Mouse (Mus musculus) liver, embryonic 14.5 days (tissue): ENCODE data around the gene Bri3bp. TPM values are rescaled to one million over a fixed set of nuclear protein-coding genes. Genes with fewer than 3 reads are reported as not detected.

Experiments used
- ATAC-seq: fragments of 200-750 bp; cut with Nextera tagmentation; 2 replicates; pipeline ENCODE4 v1.8.0; 2017; ENCODE audit warnings: moderate number of reproducible peaks, mild to moderate bottlenecking, moderate library complexity; ENCODE audit not compliant: insufficient read depth
- DNase-seq, 3 experiments: peaks; one replicate each; pipeline ENCODE4 v3.0.0-alpha.2; 2012 to 2013; ENCODE audit warnings: low read depth in 3 of 3, low spot score in 3 of 3
- H3K27ac ChIP-seq: fragments of 300-500 bp; sonication (generic); 2 replicates; pipeline ENCODE4 v1.5.1; 2014; ENCODE audit warnings: moderate library complexity, mild to moderate bottlenecking, control low read depth, inconsistent platforms
- H3K27me3 ChIP-seq: fragments of 300-500 bp; sonication (generic); 2 replicates; pipeline ENCODE4 v1.6.1; 2014; ENCODE audit warnings: mild to moderate bottlenecking, low read length, moderate library complexity; ENCODE audit not compliant: control insufficient read depth, insufficient read depth
- H3K36me3 ChIP-seq: fragments of 300-500 bp; sonication (generic); replicated peaks from 2 replicates; pipeline ENCODE4 v1.6.1; 2014; ENCODE audit warnings: low read depth; ENCODE audit not compliant: control insufficient read depth, insufficient read depth
- H3K4me1 ChIP-seq, 2 experiments: fragments of 200-500 bp in 1 of 2; fragments of 300-500 bp in 1 of 2; sonication (generic) in 1 of 2; replicated peaks; 2 replicates each; pipeline ENCODE4 v1.6.1; 2012 to 2014; ENCODE audit warnings: antibody characterized with exemption in 1 of 2, inconsistent platforms in 1 of 2, low read length in 1 of 2; ENCODE audit not compliant: control insufficient read depth in 2 of 2, insufficient read depth in 2 of 2
- H3K4me2 ChIP-seq: fragments of 300-500 bp; sonication (generic); 2 replicates; pipeline ENCODE4 v1.6.1; 2014; ENCODE audit warnings: low read depth, mild to moderate bottlenecking, control low read depth, moderate library complexity
- H3K4me3 ChIP-seq, 2 experiments: fragments of 200-500 bp in 1 of 2; fragments of 300-500 bp in 1 of 2; sonication (generic) in 1 of 2; 2 replicates each; pipeline ENCODE4 v1.5.1; 2012 to 2014; ENCODE audit warnings: low read depth in 2 of 2, low read length in 2 of 2, mild to moderate bottlenecking in 2 of 2, control low read depth in 1 of 2, inconsistent platforms in 1 of 2, moderate library complexity in 1 of 2; ENCODE audit not compliant: insufficient read depth in 1 of 2
- H3K9ac ChIP-seq: fragments of 300-500 bp; sonication (generic); replicated peaks from 2 replicates; pipeline ENCODE4 v1.6.1; 2014; ENCODE audit warnings: mild to moderate bottlenecking, control low read depth, moderate library complexity
- H3K9me3 ChIP-seq: fragments of 300-500 bp; sonication (generic); 2 replicates; pipeline ENCODE4 v1.6.1; 2016; ENCODE audit warnings: low read length, mixed read lengths; ENCODE audit not compliant: control insufficient read depth
- CTCF ChIP-seq: IDR thresholded peaks from 2 replicates; pipeline ENCODE4 v1.5.1; 2016; ENCODE audit warnings: antibody characterized with exemption, low read depth, control low read depth
- EP300 ChIP-seq: IDR thresholded peaks from 2 replicates; pipeline ENCODE4 v1.6.1; 2016; ENCODE audit warnings: antibody characterized with exemption, low read depth
- WGBS: fragments of 180-500 bp; shearing (Covaris S2); extraction: QIAGEN DNeasy Blood & Tissue Kit; methylation state at CpG from one replicate; pipeline ENCODE4 v1.1.7; 2014; ENCODE audit not compliant: insufficient replicate concordance; 5-methylcytosine and 5-hydroxymethylcytosine counted together
- polyA plus RNA-seq, 2 experiments: library from polyadenylated mRNA; depleted of rRNA in 1 of 2; stranded (reverse) in 1 of 2; unstranded in 1 of 2; fragments of >200 nt; fragmentation: Nextera tagmentation in 1 of 2; extraction: Ambion mirVana in 1 of 2; gene quantifications; 2 replicates each; pipeline versions ENCODE4 v1.2.1 to v1.2.3; 2012 to 2014

The Bri3bp gene
- polyA plus RNA-seq, 2 experiments: 4.9 to 16.4 TPM

GRCm38 (mm10) chr5:125443915-125444314, 2.5 kb downstream of the Bri3bp start:
- Histone ChIP-seq H3K9ac (no peak overlapping the region), H3K4me1 (peaks cover 4 to 25% of the 10 kb centered on the region in 2 experiments; a peak in 3 of 4 replicates), H3K36me3 (no peaks in the 10 kb centered on the region), H3K9me3 (no peaks in the 10 kb centered on the region), H3K27me3 (no peaks in the 10 kb centered on the region), H3K4me3 (no peak overlapping the region), H3K27ac (no peak overlapping the region), H3K4me2 (no peak overlapping the region)
- DNase-seq (no peak), ATAC-seq (no peak)
- WGBS: 25% methylated on average over 3 of the region's 3 CpGs
- TF ChIP-seq CTCF (no peak), EP300 (no peak)

GRCm38 (mm10) chr5:125444554-125444953, 3.2 kb downstream of the Bri3bp start:
- Histone ChIP-seq H3K9me3 (no peaks in the 10 kb centered on the region), H3K4me2 (no peak overlapping the region), H3K9ac (no peak overlapping the region), H3K27me3 (no peaks in the 10 kb centered on the region), H3K27ac (no peak overlapping the region), H3K4me1 (peaks cover 4 to 25% of the 10 kb centered on the region in 2 experiments; a peak in 3 of 4 replicates), H3K36me3 (no peaks in the 10 kb centered on the region), H3K4me3 (no peak overlapping the region)
- 53% methylated on average over 4 of the region's 4 CpGs for WGBS
- no peak for ATAC-seq
- no peak for TF ChIP-seq CTCF
- no peak for TF ChIP-seq EP300
- no peak for DNase-seq

GRCm38 (mm10) chr5:125446344-125446743, 5.0 kb downstream of the Bri3bp start:
- Histone ChIP-seq H3K27ac (no peak overlapping the region), H3K4me2 (no peak overlapping the region)
- 67% methylated on average over 7 of the region's 7 CpGs for WGBS

GRCm38 (mm10) chr5:125448026-125448425, 6.7 kb downstream of the Bri3bp start:
- ATAC-seq (no peak), DNase-seq (no peak)
- no peaks in the 10 kb centered on the region for H3K9me3 ChIP-seq
- WGBS: 74% methylated on average over 3 of the region's 3 CpGs
- no peaks in the 10 kb centered on the region for H3K27me3 ChIP-seq
- no peak overlapping the region for H3K4me2 ChIP-seq
- H3K4me1 ChIP-seq: peaks cover 0 to 14% of the 10 kb centered on the region in 2 experiments; a peak in 2 of 4 replicates
- no peaks in the 10 kb centered on the region; the same call in 1 of the 2 replicates for H3K36me3 ChIP-seq
- H3K9ac ChIP-seq: no peak overlapping the region
- no peak for TF ChIP-seq CTCF
- TF ChIP-seq EP300: no peak
- no peak overlapping the region for H3K4me3 ChIP-seq
- H3K27ac ChIP-seq: no peak overlapping the region

More at GRCm38 (mm10) chr5:125446344-125446743, 5.0 kb downstream of the Bri3bp start:
- ATAC-seq (no peak), DNase-seq (no peak)
- Histone ChIP-seq H3K36me3 (no peaks in the 10 kb centered on the region), H3K9me3 (no peaks in the 10 kb centered on the region), H3K27me3 (no peaks in the 10 kb centered on the region), H3K4me1 (peaks cover 4 to 20% of the 10 kb centered on the region in 2 experiments; a peak in 3 of 4 replicates), H3K4me3 (no peak overlapping the region), H3K9ac (no peak overlapping the region)
- TF ChIP-seq CTCF (no peak), EP300 (no peak)

GRCm38 (mm10) chr5:125448631-125449030, 7.3 kb downstream of the Bri3bp start:
- no peak overlapping the region for H3K4me2 ChIP-seq
- no peak overlapping the region for H3K9ac ChIP-seq
- H3K4me3 ChIP-seq: no peak overlapping the region
- no peaks in the 10 kb centered on the region for H3K27me3 ChIP-seq
- WGBS: 55% methylated on average over 4 of the region's 4 CpGs
- peaks cover 0 to 11% of the 10 kb centered on the region in 2 experiments; a peak in 2 of 4 replicates for H3K4me1 ChIP-seq
- ATAC-seq (no peak), DNase-seq (no peak)
- H3K27ac ChIP-seq: no peak overlapping the region
- no peaks in the 10 kb centered on the region; the same call in 1 of the 2 replicates for H3K36me3 ChIP-seq
- TF ChIP-seq EP300: no peak
- no peak for TF ChIP-seq CTCF
- no peaks in the 10 kb centered on the region for H3K9me3 ChIP-seq
